Mouse (Mus musculus): Measurements from ENCODE around the gene Cd300a. TPM values are rescaled to one million over a fixed set of nuclear protein-coding genes. Genes with fewer than 3 reads are reported as not detected.

Cd300a gene
- 0.79 and 1.1 TPM in 2 replicates for polyA plus RNA-seq (2016; fragmentation: Nextera tagmentation; extraction: Ambion mirVana)

GRCm38 (mm10) chr11:114889991-114890518 is at the start of gene Cd300a:
Cd300a (plus strand) TSS chr11:114890041.
- WGBS, result 50% methylated on average over 18 of the region's 18 CpGs
- Histone ChIP-seq H3K27me3 (no peaks in the 10 kb centered on the region), H3K9ac (no peak within 1 kb of the TSS; the same call in 1 of the 2 replicates), H3K4me1 (peaks cover 5% of the 10 kb centered on the region; the same call in 1 of the 2 replicates), H3K4me2 (replicated peaks) (peak within 1 kb of the TSS; percentile 17; the same call in 1 of the 2 replicates), H3K36me3 (no peaks in the 10 kb centered on the region), H3K9me3 (replicated peaks) (no peaks in the 10 kb centered on the region), H3K27ac (no peak within 1 kb of the TSS), H3K4me3 (no peak within 1 kb of the TSS)
- no peak for ATAC-seq (ENCODE audit: low FRiP score)

GRCm38 (mm10) chr11:114843818-114844463 is 45.9 kb upstream of the Cd300a start:
- peak overlapping the region; percentile 25; the same call in 1 of the 2 replicates for H3K27ac ChIP-seq
- peaks cover 10% of the 10 kb centered on the region for H3K4me1 ChIP-seq
- no peaks in the 10 kb centered on the region for H3K36me3 ChIP-seq
- H3K9ac ChIP-seq, result no peak overlapping the region
- H3K4me2 ChIP-seq (replicated peaks), result no peak overlapping the region
- H3K9me3 ChIP-seq (replicated peaks), result 0 out of 2 replicates have a peak, but pooled peaks cover 5% of the 10 kb centered on the region
- peak; percentile 78 for ATAC-seq (ENCODE audit: low FRiP score)
- WGBS, result 11% methylated on average over 8 of the region's 8 CpGs
- peaks cover 9% of the 10 kb centered on the region for H3K27me3 ChIP-seq
- H3K4me3 ChIP-seq, result no peak overlapping the region

- H3K36me3 ChIP-seq, result no peaks in the 10 kb centered on the region
- peaks cover 10% of the 10 kb centered on the region for H3K4me1 ChIP-seq
- peaks cover 16% of the 10 kb centered on the region for H3K27me3 ChIP-seq
- H3K27ac ChIP-seq, result peak overlapping the region; percentile 25; the same call in 1 of the 2 replicates
- no peak overlapping the region for H3K4me3 ChIP-seq
- 0 out of 2 replicates have a peak, but pooled peaks cover 5% of the 10 kb centered on the region for H3K9me3 ChIP-seq (replicated peaks)
- no peak for ATAC-seq (ENCODE audit: low FRiP score)
- no peak overlapping the region for H3K4me2 ChIP-seq (replicated peaks)
- WGBS, result 77% methylated on average over 7 of the region's 7 CpGs
- H3K9ac ChIP-seq, result no peak overlapping the region
These were observed 45.2 kb upstream of the Cd300a start for GRCm38 (mm10) chr11:114844464-114845220.

- no peaks in the 10 kb centered on the region for H3K36me3 ChIP-seq
- no peak overlapping the region for H3K4me2 ChIP-seq (replicated peaks)
- no peak for ATAC-seq (ENCODE audit: low FRiP score)
- H3K9ac ChIP-seq, result no peak overlapping the region
- peaks cover 33% of the 10 kb centered on the region for H3K27me3 ChIP-seq
- no peaks in the 10 kb centered on the region for H3K9me3 ChIP-seq (replicated peaks)
- no peak overlapping the region for H3K27ac ChIP-seq
- peaks cover 24% of the 10 kb centered on the region for H3K4me1 ChIP-seq
- 83% methylated on average over 4 of the region's 4 CpGs for WGBS
- no peak overlapping the region for H3K4me3 ChIP-seq
These were observed 43.5 kb upstream of the Cd300a start for GRCm38 (mm10) chr11:114846336-114846735.

- no peak overlapping the region for H3K9ac ChIP-seq
- H3K27ac ChIP-seq, result no peak overlapping the region
- H3K27me3 ChIP-seq, result peaks cover 40% of the 10 kb centered on the region
- no peaks in the 10 kb centered on the region for H3K36me3 ChIP-seq
- WGBS, result 59% methylated on average over 5 of the region's 5 CpGs
- H3K9me3 ChIP-seq (replicated peaks), result no peaks in the 10 kb centered on the region
- H3K4me3 ChIP-seq, result no peak overlapping the region
- H3K4me1 ChIP-seq, result peaks cover 31% of the 10 kb centered on the region
- no peak overlapping the region for H3K4me2 ChIP-seq (replicated peaks)
- no peak for ATAC-seq (ENCODE audit: low FRiP score)
These were observed 42.8 kb upstream of the Cd300a start for GRCm38 (mm10) chr11:114847008-114847407.

- WGBS, result 4% methylated on average over 2 of the region's 2 CpGs
- peaks cover 61% of the 10 kb centered on the region for H3K27me3 ChIP-seq
- no peaks in the 10 kb centered on the region for H3K36me3 ChIP-seq
- no peak overlapping the region for H3K4me3 ChIP-seq
- H3K4me2 ChIP-seq (replicated peaks), result no peak overlapping the region
- no peak for ATAC-seq (ENCODE audit: low FRiP score)
- no peaks in the 10 kb centered on the region for H3K9me3 ChIP-seq (replicated peaks)
- peaks cover 34% of the 10 kb centered on the region for H3K4me1 ChIP-seq
- no peak overlapping the region for H3K27ac ChIP-seq
- H3K9ac ChIP-seq, result no peak overlapping the region
These were observed 40.3 kb upstream of the Cd300a start for GRCm38 (mm10) chr11:114849572-114849971.

GRCm38 (mm10) chr11:114850066-114850451 is 39.8 kb upstream of the Cd300a start:
- no peak overlapping the region for H3K9ac ChIP-seq
- 13% methylated on average over 5 of the region's 5 CpGs for WGBS
- no peaks in the 10 kb centered on the region for H3K36me3 ChIP-seq
- no peak overlapping the region for H3K27ac ChIP-seq
- peak overlapping the region; percentile 92 for H3K4me2 ChIP-seq (replicated peaks)
- ATAC-seq (ENCODE audit: low FRiP score), result no peak
- H3K27me3 ChIP-seq, result peaks cover 64% of the 10 kb centered on the region
- H3K9me3 ChIP-seq (replicated peaks), result no peaks in the 10 kb centered on the region
- H3K4me3 ChIP-seq, result peak overlapping the region; percentile 57; the same call in 1 of the 2 replicates
- peaks cover 34% of the 10 kb centered on the region for H3K4me1 ChIP-seq

GRCm38 (mm10) chr11:114850452-114851268 is 39.2 kb upstream of the Cd300a start, which contains the start of gene Gprc5c:
Gprc5c (plus strand) TSS chr11:114851152.
- Histone ChIP-seq H3K27me3 (peaks cover 64% of the 10 kb centered on the region), H3K4me2 (replicated peaks) (peak within 1 kb of the TSS; percentile 92), H3K4me3 (peak within 1 kb of the TSS; percentile 57), H3K9ac (peak within 1 kb of the TSS; percentile 69), H3K4me1 (peaks cover 34% of the 10 kb centered on the region), H3K27ac (peak within 1 kb of the TSS; percentile 86), H3K9me3 (replicated peaks) (no peaks in the 10 kb centered on the region), H3K36me3 (no peaks in the 10 kb centered on the region)
- WGBS, result under 1% methylated on average over 38 of the region's 43 CpGs
- ATAC-seq (ENCODE audit: low FRiP score), result peak; percentile 27

GRCm38 (mm10) chr11:114851269-114851607 is 38.6 kb upstream of the Cd300a start:
- ATAC-seq (ENCODE audit: low FRiP score), result peak; percentile 29; the same call in 1 of the 2 replicates
- peak overlapping the region; percentile 86; the same call in 1 of the 2 replicates for H3K27ac ChIP-seq
- WGBS, result 1% methylated on average over 27 of the region's 27 CpGs
- peaks cover 64% of the 10 kb centered on the region for H3K27me3 ChIP-seq
- no peaks in the 10 kb centered on the region for H3K9me3 ChIP-seq (replicated peaks)
- no peaks in the 10 kb centered on the region for H3K36me3 ChIP-seq
- peaks cover 34% of the 10 kb centered on the region for H3K4me1 ChIP-seq
- peak overlapping the region; percentile 92 for H3K4me2 ChIP-seq (replicated peaks)
- H3K9ac ChIP-seq, result peak overlapping the region; percentile 69
- H3K4me3 ChIP-seq, result peak overlapping the region; percentile 57

GRCm38 (mm10) chr11:114851608-114852310 is 38.1 kb upstream of the Cd300a start:
- under 1% methylated on average over 65 of the region's 65 CpGs for WGBS
- Histone ChIP-seq H3K4me2 (replicated peaks) (peak overlapping the region; percentile 92), H3K27me3 (peaks cover 64% of the 10 kb centered on the region), H3K4me1 (peaks cover 34% of the 10 kb centered on the region), H3K4me3 (peak overlapping the region; percentile 57), H3K9me3 (replicated peaks) (no peaks in the 10 kb centered on the region), H3K27ac (peak overlapping the region; percentile 86), H3K36me3 (no peaks in the 10 kb centered on the region), H3K9ac (peak overlapping the region; percentile 69)
- peak; percentile 44; the same call in 1 of the 2 replicates for ATAC-seq (ENCODE audit: low FRiP score)

Data from hindbrain, embryonic 12.5 days (tissue).